Mouse (Mus musculus) kidney, adult 8-10 months (tissue): Measurements from ENCODE around the gene Wdr91.

ENCODE experiments used
- DNase-seq, 2 experiments: peaks; one replicate each; pipeline ENCODE4 v3.0.0; 2022

Gene Wdr91

DNA sequence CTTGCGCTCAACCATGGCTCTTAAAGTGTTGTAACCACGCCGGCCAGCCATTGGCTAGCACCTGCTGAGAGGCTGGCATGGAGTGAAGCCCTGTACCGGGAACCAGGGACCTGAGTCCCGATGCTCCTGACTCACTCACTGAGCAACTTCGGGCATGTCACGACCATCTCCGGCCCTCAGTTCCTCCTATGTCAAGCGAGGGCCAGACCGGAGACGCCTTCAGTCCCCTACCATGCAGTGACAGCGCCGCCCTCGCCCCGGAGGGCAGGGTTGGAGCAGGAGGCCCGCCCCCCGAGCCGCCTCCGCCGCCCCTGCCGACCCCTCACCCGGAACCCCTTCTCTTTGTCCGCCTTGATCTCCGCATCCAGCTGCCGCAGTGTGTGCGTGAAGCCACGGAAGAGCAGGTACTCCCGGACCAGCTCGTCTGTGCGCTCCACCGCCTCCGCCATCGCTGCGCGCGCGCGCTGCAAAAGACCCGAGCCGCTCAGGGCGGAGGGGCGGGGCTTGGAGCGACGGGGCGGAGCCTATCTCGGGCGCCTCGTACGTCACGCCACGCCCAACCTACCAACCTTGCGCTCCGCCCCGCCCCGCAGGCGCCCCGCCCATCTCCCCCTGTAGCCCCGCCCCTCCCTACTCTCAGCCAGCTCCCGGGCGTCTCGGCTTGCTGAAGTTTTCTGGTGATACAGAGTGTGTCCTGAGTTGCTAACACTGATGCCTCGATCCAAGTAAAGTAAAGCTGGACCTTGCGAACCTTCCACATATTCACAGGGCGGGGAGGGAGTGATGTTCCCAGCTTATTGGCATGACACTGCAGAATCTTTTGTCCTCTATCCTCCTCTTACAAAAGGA, at the start of gene Wdr91:
Gene Wdr91 (minus strand): TSS at position 506 of the 849 bp plus-strand sequence.
- peak; percentile 89 to 93 for DNase-seq

DNA sequence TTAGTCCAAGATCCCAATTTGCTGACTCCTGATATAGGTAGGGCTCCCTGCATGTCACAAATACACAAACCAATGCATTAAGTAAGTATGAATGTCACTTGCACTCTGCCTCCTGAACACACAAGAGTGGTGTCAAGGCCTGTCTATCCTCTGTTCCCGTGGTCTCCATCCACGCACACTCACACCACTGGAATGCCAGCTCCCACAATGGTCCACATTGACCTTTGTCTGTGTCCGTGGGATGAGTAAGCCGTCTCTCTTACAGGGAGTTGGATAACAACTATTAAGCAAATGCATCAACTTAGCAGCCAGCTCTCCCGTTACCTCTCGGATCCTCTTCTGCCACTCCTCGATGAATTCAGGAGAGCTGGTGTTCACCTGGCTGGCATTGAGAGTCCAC, 48.5 kb upstream of the Wdr91 start:
- DNase-seq, result no peak

DNA sequence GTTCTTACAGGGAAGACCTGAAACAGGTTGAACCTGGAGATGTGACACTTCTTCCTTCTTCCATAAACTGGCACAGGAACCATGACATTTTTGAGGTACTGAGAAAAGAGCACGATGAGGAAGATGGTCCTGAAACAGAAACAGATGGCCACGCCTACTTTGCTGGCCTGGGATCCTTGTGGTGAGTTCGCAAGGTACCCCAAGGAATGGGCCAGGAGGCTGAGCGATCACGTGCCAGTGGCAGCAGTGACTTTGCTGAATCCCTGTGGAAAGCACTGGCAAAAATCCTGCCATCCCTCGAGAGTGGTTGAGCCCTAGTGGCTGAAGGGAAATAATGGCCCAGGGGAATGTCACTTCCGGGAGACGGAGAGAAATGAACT, 45.2 kb upstream of the Wdr91 start:
- DNase-seq, result no peak

DNA sequence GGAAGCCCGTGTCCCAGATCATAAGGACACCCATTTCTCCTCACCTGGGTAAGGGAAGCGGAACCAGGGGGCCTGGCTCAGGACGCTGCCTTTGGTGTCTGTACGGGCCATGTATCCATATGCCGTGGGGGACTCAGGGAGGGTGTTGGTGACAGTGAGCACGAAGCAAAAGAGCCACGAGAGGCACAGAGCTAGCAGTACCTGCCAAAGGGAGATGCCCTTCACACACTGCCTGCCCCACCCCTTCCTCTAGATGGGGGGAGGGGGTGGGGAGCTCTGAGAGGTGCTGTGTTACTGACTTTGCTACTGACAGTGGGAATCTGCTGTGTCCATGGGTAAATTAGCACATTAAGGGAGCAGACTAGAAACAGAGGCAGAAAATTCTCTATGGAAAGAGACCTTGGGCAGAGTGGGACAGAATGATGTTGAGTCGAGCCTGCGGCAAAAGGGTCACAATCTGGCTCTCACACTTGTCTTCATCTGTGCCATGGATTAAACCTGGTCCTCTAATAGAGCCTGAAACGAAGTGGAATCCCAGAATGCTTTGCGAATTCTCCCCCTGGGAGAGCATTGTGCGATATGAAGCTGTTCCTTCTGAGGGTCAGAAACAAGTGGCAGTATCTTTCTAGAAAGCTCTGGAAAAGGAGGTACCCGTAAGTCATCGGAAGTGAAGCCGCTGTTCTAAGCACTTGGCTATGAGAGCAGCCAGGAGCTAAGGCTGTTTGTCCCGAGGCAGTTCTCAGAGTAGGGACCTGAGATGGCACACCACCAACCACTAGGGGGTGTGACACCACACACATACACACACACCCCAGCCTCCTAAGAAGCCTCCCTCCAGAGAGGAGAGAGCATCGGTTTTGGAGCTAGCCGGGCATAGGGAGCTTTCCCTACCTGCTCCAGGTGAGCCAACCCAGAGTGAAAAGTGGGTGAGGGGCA, 44.5 kb upstream of the Wdr91 start:
- DNase-seq, result peak in 1 of 2 experiments; percentile 15

DNA sequence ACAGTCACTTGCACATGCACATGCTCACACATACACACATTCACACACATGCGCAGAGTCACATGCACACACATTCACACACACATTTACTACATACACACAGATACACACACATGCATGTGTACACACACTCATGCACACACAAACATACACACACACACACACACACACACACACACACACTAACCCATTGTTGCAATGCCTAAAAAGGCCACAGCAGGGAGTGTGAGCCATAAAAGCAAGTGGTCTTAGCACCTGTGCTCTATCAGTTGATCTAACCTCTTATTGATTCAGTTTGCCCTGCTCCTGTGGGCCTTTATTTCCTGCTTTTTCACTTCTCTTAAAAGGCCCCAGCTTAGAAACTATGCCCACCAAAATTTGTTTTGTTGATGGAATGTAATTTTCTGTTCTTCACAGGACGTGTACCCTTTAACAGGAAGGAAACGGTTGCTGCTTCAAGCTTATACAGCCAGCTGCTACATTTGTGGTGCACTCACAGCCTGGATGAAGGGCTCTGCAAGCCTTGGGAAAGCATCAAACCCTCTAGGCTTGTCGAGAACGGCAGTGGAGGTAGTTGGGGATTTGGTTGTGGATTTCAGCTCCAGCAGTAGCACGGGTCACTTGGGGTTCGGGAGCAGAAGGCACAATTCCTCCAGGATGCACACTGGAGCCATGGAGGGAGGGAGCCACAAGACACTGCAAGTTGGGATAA, 41.4 kb upstream of the Wdr91 start:
- no peak for DNase-seq

- no peak for DNase-seq
Measured at GRCm38 (mm10) chr6:34951518-34951917, 40.8 kb upstream of the Wdr91 start.

DNA sequence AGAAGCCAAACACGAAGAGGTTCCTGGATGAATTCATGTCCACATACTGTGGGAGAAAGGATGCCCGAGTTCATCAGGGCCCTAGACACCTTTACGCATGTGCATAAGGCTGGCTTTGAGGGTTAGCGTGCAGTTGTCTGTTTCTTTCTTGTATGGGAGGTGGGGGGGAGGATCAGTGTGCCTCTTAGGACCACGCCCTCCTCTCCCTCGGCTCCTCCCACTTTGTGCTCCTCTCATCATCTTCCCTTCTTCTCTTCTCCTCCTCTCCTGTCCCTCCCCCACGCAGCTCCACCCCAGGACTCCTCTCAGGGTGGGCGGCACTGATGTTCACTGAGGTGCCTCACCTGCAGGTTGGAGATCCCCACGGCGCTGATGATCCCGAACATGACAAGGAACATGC, 37.8 kb upstream of the Wdr91 start:
- no peak for DNase-seq

GRCm38 (mm10) chr6:34946486-34947079, 35.9 kb upstream of the Wdr91 start:
- DNase-seq, result no peak

- no peak for DNase-seq
Measured at GRCm38 (mm10) chr6:34943499-34943898, 32.8 kb upstream of the Wdr91 start.

GRCm38 (mm10) chr6:34942446-34942845, 31.8 kb upstream of the Wdr91 start:
- no peak for DNase-seq

DNA sequence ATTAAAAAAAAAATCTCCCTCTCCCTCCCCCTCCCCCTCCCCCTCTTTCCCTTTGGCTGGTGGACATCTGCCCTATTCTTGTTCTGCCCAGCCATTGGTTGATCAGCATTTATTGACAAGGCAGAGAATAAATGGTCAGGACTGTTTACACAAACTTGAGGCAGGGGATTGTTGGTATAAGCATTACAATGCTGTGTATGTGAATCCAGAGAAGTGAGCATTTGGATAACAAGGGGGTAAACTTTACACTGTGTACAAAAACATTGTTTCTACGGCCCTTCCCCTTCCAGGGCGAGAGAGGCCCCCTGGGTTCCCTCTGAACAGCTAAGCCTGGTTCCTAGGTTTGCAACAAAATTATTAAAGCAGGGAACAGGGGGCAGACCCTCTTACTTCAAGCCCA, 30.8 kb upstream of the Wdr91 start:
- no peak for DNase-seq

- DNase-seq, result no peak
Measured at GRCm38 (mm10) chr6:34939451-34939850, 28.8 kb upstream of the Wdr91 start.

GRCm38 (mm10) chr6:34938929-34939325, 28.3 kb upstream of the Wdr91 start:
- DNase-seq, result no peak

DNA sequence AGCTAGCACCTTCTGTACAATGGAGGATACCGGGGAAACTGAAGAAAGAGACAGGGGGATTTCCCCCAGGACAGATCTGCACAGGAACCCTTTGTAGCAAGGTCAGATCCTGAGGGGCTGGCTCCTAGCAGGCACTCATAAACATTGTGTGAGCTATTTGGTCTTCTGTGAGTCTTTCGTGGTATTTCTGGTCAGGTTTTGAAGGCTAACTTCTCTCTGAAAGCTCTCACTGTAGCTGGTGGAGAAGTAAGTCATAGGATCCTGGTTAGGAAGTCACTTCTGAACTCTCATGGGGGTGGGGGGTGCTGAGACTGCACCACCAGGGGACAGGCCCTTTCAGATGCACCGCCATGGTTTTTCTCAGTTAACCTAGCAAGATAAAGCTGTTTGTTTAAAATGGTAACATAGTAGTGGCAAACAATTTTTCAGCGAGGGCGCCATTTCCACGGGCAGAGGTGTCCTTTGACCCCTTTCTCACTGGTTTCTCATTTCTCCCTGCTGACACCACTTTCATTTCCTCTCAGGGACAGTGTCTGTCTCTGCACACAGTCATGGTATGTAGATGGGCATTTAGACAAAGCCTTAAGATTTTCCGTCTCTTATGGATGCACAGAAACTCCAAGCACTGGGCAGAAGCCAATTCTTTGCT, 27.7 kb upstream of the Wdr91 start:
- DNase-seq, result no peak

DNA sequence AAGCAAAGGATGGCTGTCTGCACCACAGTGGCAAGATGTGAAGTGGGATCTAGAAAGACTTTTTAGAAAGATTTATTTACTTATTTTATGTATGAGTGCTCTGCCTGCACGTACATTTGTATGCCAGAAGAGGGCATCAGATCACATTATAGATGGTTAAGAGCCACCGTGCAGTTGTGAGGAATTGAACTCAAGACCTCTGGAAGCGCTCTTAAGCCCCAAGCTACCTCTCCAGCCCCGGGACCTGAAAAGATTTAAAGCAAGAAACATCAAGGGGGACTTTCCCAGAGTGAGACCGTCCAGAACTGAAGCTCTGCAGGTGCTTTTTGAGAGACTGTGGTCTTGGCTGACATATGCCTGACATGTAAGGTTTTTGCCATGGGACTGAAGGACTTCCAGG, 26.1 kb upstream of the Wdr91 start:
- no peak for DNase-seq

GRCm38 (mm10) chr6:34932633-34933032, 22.0 kb upstream of the Wdr91 start:
- no peak for DNase-seq

DNA sequence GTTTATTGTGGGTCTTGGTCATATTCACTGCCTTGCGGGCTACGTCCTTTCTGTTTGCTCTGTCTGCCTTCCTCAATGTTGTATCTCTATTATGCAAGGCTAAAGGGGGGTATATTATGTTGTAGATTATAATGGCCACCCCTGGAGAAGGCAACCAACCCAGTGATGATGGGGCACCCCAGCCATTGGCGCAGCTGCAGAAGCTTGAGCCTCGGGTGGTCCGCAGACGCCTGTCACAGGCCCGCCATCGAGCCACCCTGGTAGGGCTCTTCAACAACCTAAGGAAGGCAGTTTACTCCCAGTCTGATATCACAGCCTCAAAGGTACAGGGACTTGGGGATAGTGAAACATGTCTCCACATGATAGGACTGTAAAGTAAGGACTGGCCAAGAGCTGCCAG, 16.9 kb upstream of the Wdr91 start:
- no peak for DNase-seq

DNA sequence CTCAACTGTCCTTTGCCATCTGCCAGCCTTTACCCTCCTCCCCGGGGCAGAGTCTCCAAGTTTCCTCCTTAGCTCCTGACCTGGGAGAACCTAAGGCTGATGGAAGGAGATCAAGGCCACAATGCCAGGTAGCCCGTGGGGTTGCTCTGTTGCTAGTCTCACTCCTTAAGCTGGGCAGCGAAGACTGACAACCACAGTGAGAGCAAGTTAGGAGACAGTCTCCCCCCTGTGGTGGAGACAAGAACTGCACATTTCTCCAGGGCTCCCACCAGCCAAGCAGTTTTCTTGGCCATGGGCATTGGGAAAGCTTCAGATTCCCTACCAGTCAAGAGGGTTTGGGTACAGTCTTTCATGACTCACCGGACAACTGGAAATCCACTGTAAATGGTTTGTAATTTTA, 16.5 kb upstream of the Wdr91 start:
- DNase-seq, result peak; percentile 49 to 77

DNA sequence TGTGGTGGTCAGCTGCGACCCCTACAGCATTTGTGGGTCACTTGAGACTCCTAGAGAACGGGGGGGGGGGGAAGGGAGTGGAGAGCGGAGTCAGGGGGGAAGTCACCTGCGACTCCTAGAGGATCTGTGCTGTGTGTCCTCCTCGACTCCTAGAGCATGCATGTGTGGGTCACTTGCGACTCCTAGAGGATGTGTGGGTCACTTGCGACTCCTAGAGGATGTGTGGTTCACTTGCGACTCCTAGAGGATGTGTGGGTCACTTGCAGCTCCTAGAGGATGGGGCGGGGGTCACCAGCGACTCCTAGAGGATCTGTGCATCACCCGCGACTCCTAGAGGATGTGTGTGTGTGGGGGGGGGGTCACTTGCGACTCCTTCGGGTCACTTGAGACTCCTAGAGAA, 11.3 kb upstream of the Wdr91 start:
- peak; percentile 59 to 69 for DNase-seq

- no peak for DNase-seq
Measured at GRCm38 (mm10) chr6:34920631-34921030, 10.0 kb upstream of the Wdr91 start.

DNA sequence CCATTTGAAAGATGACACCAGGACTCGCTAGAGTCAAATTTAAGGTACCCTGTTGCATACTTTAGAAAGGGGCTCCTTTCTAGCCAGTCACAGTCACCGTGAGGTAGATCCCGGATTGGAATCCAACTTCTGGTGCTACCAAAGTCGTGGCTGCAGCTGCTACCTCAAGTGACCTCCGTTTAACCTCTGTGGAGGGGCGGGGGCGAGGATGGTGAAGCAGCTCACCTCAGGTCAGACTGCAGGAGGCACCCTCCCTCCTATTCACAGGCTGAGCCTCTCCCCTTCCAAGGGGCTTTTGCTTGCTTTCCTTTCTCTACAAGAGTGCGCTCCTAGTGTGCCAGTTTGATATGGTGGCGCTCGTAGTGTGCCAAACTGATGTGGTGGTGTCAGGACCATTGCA, 9.3 kb upstream of the Wdr91 start, which contains the start of gene Stra8:
Gene Stra8 (plus strand): TSS at position 208 of the 400 bp plus-strand sequence.
- DNase-seq, result no peak

- DNase-seq, result no peak
Measured at GRCm38 (mm10) chr6:34919146-34919545, 8.5 kb upstream of the Wdr91 start.
